Mouse (Mus musculus): ENCODE measurements around the gene Dna2. TPM values are rescaled to one million over a fixed set of nuclear protein-coding genes. Genes with fewer than 3 reads are reported as not detected.

Gene Dna2
- polyA plus RNA-seq, 1 experiment from 2014 or later, result 31.6 TPM

GRCm38 (mm10) chr10:62965796-62966195 lies 19.0 kb downstream of the Dna2 start:
- peaks cover 17% of the 10 kb centered on the region for H3K36me3 ChIP-seq (ENCODE audit: control insufficient read depth, insufficient read depth, low read length)
- no peak overlapping the region for H3K4me2 ChIP-seq (ENCODE audit: low read depth, low read length, severe bottlenecking)
- H3K27ac ChIP-seq (ENCODE audit: low read depth, low read length), result no peak overlapping the region
- DNase-seq (ENCODE audit: low spot score) (no peak), ATAC-seq (replicated peaks; ENCODE audit: low FRiP score) (no peak)
- H3K9me3 ChIP-seq (ENCODE audit: control insufficient read depth, low read length), result no peaks in the 10 kb centered on the region
- no peak overlapping the region for H3K4me3 ChIP-seq (ENCODE audit: low read depth, low read length)
- H3K4me1 ChIP-seq (replicated peaks; ENCODE audit: control insufficient read depth, insufficient read depth, low read length), result no peaks in the 10 kb centered on the region
- no peak overlapping the region for H3K9ac ChIP-seq (ENCODE audit: low read length)
- H3K27me3 ChIP-seq (ENCODE audit: control insufficient read depth, insufficient read depth, low read length), result no peaks in the 10 kb centered on the region
- WGBS, result 96% methylated on average over 11 of the region's 11 CpGs

GRCm38 (mm10) chr10:62966291-62966690 lies 19.5 kb downstream of the Dna2 start:
- Histone ChIP-seq H3K4me2 (ENCODE audit: low read depth, low read length, severe bottlenecking) (no peak overlapping the region), H3K36me3 (ENCODE audit: control insufficient read depth, insufficient read depth, low read length) (peaks cover 17% of the 10 kb centered on the region), H3K27ac (ENCODE audit: low read depth, low read length) (no peak overlapping the region), H3K4me1 (replicated peaks; ENCODE audit: control insufficient read depth, insufficient read depth, low read length) (no peaks in the 10 kb centered on the region), H3K9ac (ENCODE audit: low read length) (no peak overlapping the region), H3K27me3 (ENCODE audit: control insufficient read depth, insufficient read depth, low read length) (no peaks in the 10 kb centered on the region), H3K4me3 (ENCODE audit: low read depth, low read length) (no peak overlapping the region), H3K9me3 (ENCODE audit: control insufficient read depth, low read length) (no peaks in the 10 kb centered on the region)
- WGBS, result 95% methylated on average over 15 of the region's 15 CpGs
- DNase-seq (ENCODE audit: low spot score) (no peak), ATAC-seq (replicated peaks; ENCODE audit: low FRiP score) (no peak)

- 76% methylated on average over 16 of the region's 16 CpGs for WGBS
- no peaks in the 10 kb centered on the region for H3K9me3 ChIP-seq (ENCODE audit: control insufficient read depth, low read length)
These were observed 25.0 kb downstream of the Dna2 start for GRCm38 (mm10) chr10:62971821-62972220.

GRCm38 (mm10) chr10:62979667-62980038 lies 32.8 kb downstream of the Dna2 start:
- Histone ChIP-seq H3K27ac (ENCODE audit: low read depth, low read length) (no peak overlapping the region), H3K9ac (ENCODE audit: low read length) (peak overlapping the region; percentile 93; the same call in 1 of the 2 replicates), H3K4me2 (ENCODE audit: low read depth, low read length, severe bottlenecking) (peak overlapping the region; percentile 60), H3K36me3 (ENCODE audit: control insufficient read depth, insufficient read depth, low read length) (no peaks in the 10 kb centered on the region; the same call in 1 of the 2 replicates), H3K4me3 (ENCODE audit: low read depth, low read length) (peak overlapping the region; percentile 92), H3K4me1 (replicated peaks; ENCODE audit: control insufficient read depth, insufficient read depth, low read length) (no peaks in the 10 kb centered on the region), H3K27me3 (ENCODE audit: control insufficient read depth, insufficient read depth, low read length) (no peaks in the 10 kb centered on the region), H3K9me3 (ENCODE audit: control insufficient read depth, low read length) (no peaks in the 10 kb centered on the region)
- 11% methylated on average over 10 of the region's 10 CpGs for WGBS
- ATAC-seq (replicated peaks; ENCODE audit: low FRiP score), result no peak
- DNase-seq (ENCODE audit: low spot score), result no peak

More at GRCm38 (mm10) chr10:62971821-62972220, 25.0 kb downstream of the Dna2 start:
- DNase-seq (ENCODE audit: low spot score), result no peak
- Histone ChIP-seq H3K4me2 (ENCODE audit: low read depth, low read length, severe bottlenecking) (no peak overlapping the region), H3K27ac (ENCODE audit: low read depth, low read length) (no peak overlapping the region), H3K9ac (ENCODE audit: low read length) (no peak overlapping the region), H3K4me1 (replicated peaks; ENCODE audit: control insufficient read depth, insufficient read depth, low read length) (no peaks in the 10 kb centered on the region), H3K27me3 (ENCODE audit: control insufficient read depth, insufficient read depth, low read length) (no peaks in the 10 kb centered on the region), H3K36me3 (ENCODE audit: control insufficient read depth, insufficient read depth, low read length) (peaks cover 10% of the 10 kb centered on the region; the same call in 1 of the 2 replicates), H3K4me3 (ENCODE audit: low read depth, low read length) (no peak overlapping the region)
- no peak for ATAC-seq (replicated peaks; ENCODE audit: low FRiP score)

- Histone ChIP-seq H3K36me3 (ENCODE audit: control insufficient read depth, insufficient read depth, low read length) (peaks cover 2% of the 10 kb centered on the region; the same call in 1 of the 2 replicates), H3K27me3 (ENCODE audit: control insufficient read depth, insufficient read depth, low read length) (no peaks in the 10 kb centered on the region), H3K9ac (ENCODE audit: low read length) (peak within 1 kb of the TSS; percentile 93), H3K27ac (ENCODE audit: low read depth, low read length) (peak within 1 kb of the TSS; percentile 50), H3K4me1 (replicated peaks; ENCODE audit: control insufficient read depth, insufficient read depth, low read length) (no peaks in the 10 kb centered on the region), H3K4me3 (ENCODE audit: low read depth, low read length) (peak within 1 kb of the TSS; percentile 92), H3K4me2 (ENCODE audit: low read depth, low read length, severe bottlenecking) (peak within 1 kb of the TSS; percentile 60), H3K9me3 (ENCODE audit: control insufficient read depth, low read length) (no peaks in the 10 kb centered on the region)
- ATAC-seq (replicated peaks; ENCODE audit: low FRiP score) (peak; percentile 94), DNase-seq (ENCODE audit: low spot score) (peak; percentile 94)
- under 1% methylated on average over 71 of the region's 77 CpGs for WGBS
These were observed 33.5 kb downstream of the Dna2 start, which contains the start of gene Rufy2 for GRCm38 (mm10) chr10:62980039-62980954. TSS of gene Rufy2 (plus strand) at chr10:62980223.

GRCm38 (mm10) chr10:62984072-62984471 lies 37.2 kb downstream of the Dna2 start:
- Histone ChIP-seq H3K9ac (ENCODE audit: low read length) (no peak overlapping the region), H3K27ac (ENCODE audit: low read depth, low read length) (no peak overlapping the region), H3K36me3 (ENCODE audit: control insufficient read depth, insufficient read depth, low read length) (peaks cover 2% of the 10 kb centered on the region; the same call in 1 of the 2 replicates), H3K4me2 (ENCODE audit: low read depth, low read length, severe bottlenecking) (no peak overlapping the region), H3K4me3 (ENCODE audit: low read depth, low read length) (no peak overlapping the region), H3K9me3 (ENCODE audit: control insufficient read depth, low read length) (no peaks in the 10 kb centered on the region), H3K4me1 (replicated peaks; ENCODE audit: control insufficient read depth, insufficient read depth, low read length) (no peaks in the 10 kb centered on the region), H3K27me3 (ENCODE audit: control insufficient read depth, insufficient read depth, low read length) (no peaks in the 10 kb centered on the region)
- DNase-seq (ENCODE audit: low spot score) (no peak), ATAC-seq (replicated peaks; ENCODE audit: low FRiP score) (no peak)
- 93% methylated on average over 11 of the region's 11 CpGs for WGBS

GRCm38 (mm10) chr10:62984495-62984894 lies 37.7 kb downstream of the Dna2 start:
- H3K36me3 ChIP-seq (ENCODE audit: control insufficient read depth, insufficient read depth, low read length), result peaks cover 2% of the 10 kb centered on the region; the same call in 1 of the 2 replicates
- 93% methylated on average over 6 of the region's 6 CpGs for WGBS
- no peak for ATAC-seq (replicated peaks; ENCODE audit: low FRiP score)

GRCm38 (mm10) chr10:62987341-62987740 lies 40.5 kb downstream of the Dna2 start:
- DNase-seq (ENCODE audit: low spot score), result peak; percentile 75
- H3K9me3 ChIP-seq (ENCODE audit: control insufficient read depth, low read length), result no peaks in the 10 kb centered on the region
- no peak overlapping the region for H3K9ac ChIP-seq (ENCODE audit: low read length)
- H3K4me2 ChIP-seq (ENCODE audit: low read depth, low read length, severe bottlenecking), result no peak overlapping the region
- no peak overlapping the region for H3K27ac ChIP-seq (ENCODE audit: low read depth, low read length)
- H3K27me3 ChIP-seq (ENCODE audit: control insufficient read depth, insufficient read depth, low read length), result no peaks in the 10 kb centered on the region
- no peak overlapping the region for H3K4me3 ChIP-seq (ENCODE audit: low read depth, low read length)
- no peak for ATAC-seq (replicated peaks; ENCODE audit: low FRiP score)
- peaks cover 2% of the 10 kb centered on the region; the same call in 1 of the 2 replicates for H3K36me3 ChIP-seq (ENCODE audit: control insufficient read depth, insufficient read depth, low read length)
- no peaks in the 10 kb centered on the region for H3K4me1 ChIP-seq (replicated peaks; ENCODE audit: control insufficient read depth, insufficient read depth, low read length)
- WGBS, result 23% methylated on average over 3 of the region's 3 CpGs

More at GRCm38 (mm10) chr10:62984495-62984894, 37.7 kb downstream of the Dna2 start:
- no peak overlapping the region for H3K27ac ChIP-seq (ENCODE audit: low read depth, low read length)
- H3K4me3 ChIP-seq (ENCODE audit: low read depth, low read length), result no peak overlapping the region
- H3K9me3 ChIP-seq (ENCODE audit: control insufficient read depth, low read length), result no peaks in the 10 kb centered on the region
- H3K9ac ChIP-seq (ENCODE audit: low read length), result no peak overlapping the region
- H3K4me2 ChIP-seq (ENCODE audit: low read depth, low read length, severe bottlenecking), result no peak overlapping the region
- no peaks in the 10 kb centered on the region for H3K4me1 ChIP-seq (replicated peaks; ENCODE audit: control insufficient read depth, insufficient read depth, low read length)
- DNase-seq (ENCODE audit: low spot score), result no peak
- no peaks in the 10 kb centered on the region for H3K27me3 ChIP-seq (ENCODE audit: control insufficient read depth, insufficient read depth, low read length)
